Mouse (Mus musculus) kidney, embryonic 14.5 days (tissue): Measurements from ENCODE around the gene Abca7. TPM values are rescaled to one million over a fixed set of nuclear protein-coding genes. Genes with fewer than 3 reads are reported as not detected.

Experiments used
- ATAC-seq: fragments of 200-750 bp; cut with Nextera tagmentation; 2 replicates; pipeline ENCODE4 v1.8.0; 2017; ENCODE audit warnings: moderate number of reproducible peaks, mild to moderate bottlenecking, moderate TSS enrichment, moderate library complexity; ENCODE audit not compliant: low FRiP score, low TSS enrichment
- H3K27ac ChIP-seq: fragments of 300-500 bp; sonication (generic); 2 replicates; pipeline ENCODE4 v1.5.1; 2014; ENCODE audit warnings: low read depth, mild to moderate bottlenecking, low read length, moderate library complexity, mixed read lengths
- H3K27me3 ChIP-seq: fragments of 300-500 bp; sonication (generic); 2 replicates; pipeline ENCODE4 v1.6.1; 2014; ENCODE audit warnings: mild to moderate bottlenecking, low read length; ENCODE audit not compliant: control insufficient read depth, insufficient read depth
- H3K36me3 ChIP-seq: fragments of 300-500 bp; sonication (generic); 2 replicates; pipeline ENCODE4 v1.6.1; 2014; ENCODE audit warnings: low read length, mixed read lengths; ENCODE audit not compliant: control insufficient read depth, insufficient read depth
- H3K4me1 ChIP-seq: fragments of 300-500 bp; sonication (generic); 2 replicates; pipeline ENCODE4 v1.6.1; 2014; ENCODE audit warnings: low read length, mixed read lengths; ENCODE audit not compliant: control insufficient read depth, insufficient read depth
- H3K4me2 ChIP-seq: fragments of 300-500 bp; sonication (generic); replicated peaks from 2 replicates; pipeline ENCODE4 v1.6.1; 2014; ENCODE audit warnings: low read depth, mild to moderate bottlenecking, low read length
- H3K4me3 ChIP-seq: fragments of 300-500 bp; sonication (generic); 2 replicates; pipeline ENCODE4 v1.5.1; 2014; ENCODE audit warnings: mild to moderate bottlenecking, low read length
- H3K9ac ChIP-seq: fragments of 300-500 bp; sonication (generic); 2 replicates; pipeline ENCODE4 v1.6.1; 2014; ENCODE audit warnings: low read depth, mild to moderate bottlenecking, low read length, moderate library complexity
- H3K9me3 ChIP-seq: fragments of 300-500 bp; sonication (generic); 2 replicates; pipeline ENCODE4 v1.6.1; 2016; ENCODE audit warnings: low read length; ENCODE audit not compliant: control insufficient read depth
- WGBS: fragments of 180-500 bp; shearing (Covaris S2); extraction: QIAGEN DNeasy Blood & Tissue Kit; methylation state at CpG from one replicate; pipeline ENCODE4 v1.1.7; 2014; 5-methylcytosine and 5-hydroxymethylcytosine counted together
- polyA plus RNA-seq: library from polyadenylated mRNA; unstranded; fragments of >200 nt; fragmentation: Nextera tagmentation; extraction: Ambion mirVana; gene quantifications from 2 replicates; pipeline ENCODE4 v1.2.1, GENCODE M21; 2014

The Abca7 gene
- polyA plus RNA-seq, 1 experiment from 2014 or later: 2.7 TPM

- Histone ChIP-seq H3K9ac (peak overlapping the region; percentile 59), H3K36me3 (no peaks in the 10 kb centered on the region), H3K4me2 (peak overlapping the region; percentile 47), H3K27ac (peak overlapping the region; percentile 55; the same call in 1 of the 2 replicates), H3K4me3 (peak overlapping the region; percentile 32), H3K4me1 (peaks cover 18% of the 10 kb centered on the region), H3K27me3 (peaks cover 11% of the 10 kb centered on the region), H3K9me3 (no peaks in the 10 kb centered on the region)
- ATAC-seq: peak; percentile 73
- WGBS: 9% methylated on average over 20 of the region's 20 CpGs
Measured at GRCm38 (mm10) chr10:80019471-80020131, 23.3 kb downstream of the Abca7 start.

GRCm38 (mm10) chr10:80020191-80020590 lies 23.9 kb downstream of the Abca7 start:
- 23% methylated on average over 11 of the region's 11 CpGs for WGBS
- peaks cover 5% of the 10 kb centered on the region for H3K27me3 ChIP-seq
- peak overlapping the region; percentile 6; the same call in 1 of the 2 replicates for H3K27ac ChIP-seq
- no peak for ATAC-seq
- H3K4me1 ChIP-seq: peaks cover 18% of the 10 kb centered on the region
- H3K4me3 ChIP-seq: peak overlapping the region; percentile 32
- H3K4me2 ChIP-seq: peak overlapping the region; percentile 47
- H3K9me3 ChIP-seq: no peaks in the 10 kb centered on the region
- no peaks in the 10 kb centered on the region for H3K36me3 ChIP-seq
- peak overlapping the region; percentile 59 for H3K9ac ChIP-seq

GRCm38 (mm10) chr10:80020603-80021319 lies 24.5 kb downstream of the Abca7 start:
- Histone ChIP-seq H3K27me3 (peaks cover under 1% of the 10 kb centered on the region; the same call in 1 of the 2 replicates), H3K4me2 (peak overlapping the region; percentile 47; the same call in 1 of the 2 replicates), H3K4me1 (peaks cover 18% of the 10 kb centered on the region), H3K9ac (peak overlapping the region; percentile 59; the same call in 1 of the 2 replicates), H3K9me3 (no peaks in the 10 kb centered on the region), H3K36me3 (no peaks in the 10 kb centered on the region), H3K27ac (no peak overlapping the region), H3K4me3 (no peak overlapping the region; the same call in 1 of the 2 replicates)
- 83% methylated on average over 18 of the region's 18 CpGs for WGBS
- ATAC-seq: no peak

- Histone ChIP-seq H3K9ac (no peak overlapping the region), H3K27me3 (no peaks in the 10 kb centered on the region), H3K27ac (no peak overlapping the region), H3K9me3 (no peaks in the 10 kb centered on the region), H3K36me3 (0 out of 2 replicates have a peak, but pooled peaks cover 1% of the 10 kb centered on the region), H3K4me2 (no peak overlapping the region), H3K4me3 (no peak overlapping the region), H3K4me1 (peaks cover 18% of the 10 kb centered on the region)
- no peak for ATAC-seq
- WGBS: 90% methylated on average over 13 of the region's 13 CpGs
Measured at GRCm38 (mm10) chr10:80021320-80021641, 25.0 kb downstream of the Abca7 start.

- H3K4me3 ChIP-seq: no peak overlapping the region
- no peaks in the 10 kb centered on the region for H3K9me3 ChIP-seq
- no peak overlapping the region for H3K4me2 ChIP-seq
- no peak for ATAC-seq
- peaks cover 18% of the 10 kb centered on the region for H3K4me1 ChIP-seq
- 90% methylated on average over 12 of the region's 12 CpGs for WGBS
- H3K36me3 ChIP-seq: peaks cover 3% of the 10 kb centered on the region; the same call in 1 of the 2 replicates
- H3K27me3 ChIP-seq: no peaks in the 10 kb centered on the region
- H3K9ac ChIP-seq: no peak overlapping the region
- no peak overlapping the region for H3K27ac ChIP-seq
Measured at GRCm38 (mm10) chr10:80022164-80022563, 25.9 kb downstream of the Abca7 start.

GRCm38 (mm10) chr10:80022806-80023205 lies 26.5 kb downstream of the Abca7 start:
- Histone ChIP-seq H3K4me2 (no peak overlapping the region), H3K27me3 (no peaks in the 10 kb centered on the region), H3K27ac (no peak overlapping the region), H3K9ac (no peak overlapping the region), H3K9me3 (no peaks in the 10 kb centered on the region), H3K36me3 (peaks cover 3% of the 10 kb centered on the region; the same call in 1 of the 2 replicates), H3K4me3 (no peak overlapping the region), H3K4me1 (peaks cover 18% of the 10 kb centered on the region)
- no peak for ATAC-seq
- WGBS: 93% methylated on average over 8 of the region's 8 CpGs

GRCm38 (mm10) chr10:80023758-80024157 lies 27.5 kb downstream of the Abca7 start:
- Histone ChIP-seq H3K4me2 (no peak overlapping the region), H3K9ac (no peak overlapping the region), H3K4me3 (no peak overlapping the region), H3K9me3 (no peaks in the 10 kb centered on the region), H3K27me3 (no peaks in the 10 kb centered on the region), H3K27ac (no peak overlapping the region), H3K4me1 (peaks cover 15% of the 10 kb centered on the region), H3K36me3 (peaks cover 3% of the 10 kb centered on the region; the same call in 1 of the 2 replicates)
- 86% methylated on average over 5 of the region's 5 CpGs for WGBS
- no peak for ATAC-seq

GRCm38 (mm10) chr10:80024229-80025043 lies 28.1 kb downstream of the Abca7 start:
- 79% methylated on average over 15 of the region's 15 CpGs for WGBS

More at GRCm38 (mm10) chr10:80024229-80025043, 28.1 kb downstream of the Abca7 start:
- H3K27ac ChIP-seq: no peak overlapping the region
- ATAC-seq: no peak
- H3K36me3 ChIP-seq: peaks cover 3% of the 10 kb centered on the region; the same call in 1 of the 2 replicates
- H3K4me2 ChIP-seq: no peak overlapping the region
- H3K9me3 ChIP-seq: no peaks in the 10 kb centered on the region
- H3K4me3 ChIP-seq: no peak overlapping the region
- H3K9ac ChIP-seq: no peak overlapping the region
- no peaks in the 10 kb centered on the region for H3K27me3 ChIP-seq
- peaks cover 8% of the 10 kb centered on the region for H3K4me1 ChIP-seq
